Mouse (Mus musculus): ENCODE measurements around the gene Tex35. TPM values are rescaled to one million over a fixed set of nuclear protein-coding genes. Genes with fewer than 3 reads are reported as not detected.

The Tex35 gene
- polyA plus RNA-seq, 1 experiment from 2014 or later = not detected

- no peak for ATAC-seq
- Histone ChIP-seq H3K9me3 (ENCODE audit: control insufficient read depth, low read length) (no peaks in the 10 kb centered on the region), H3K4me3 (ENCODE audit: low read length) (no peak overlapping the region), H3K27me3 (replicated peaks; ENCODE audit: control insufficient read depth, insufficient read depth, low read length) (no peaks in the 10 kb centered on the region), H3K36me3 (ENCODE audit: control insufficient read depth, insufficient read depth, low read length) (no peaks in the 10 kb centered on the region), H3K9ac (ENCODE audit: low read depth, low read length) (no peak overlapping the region), H3K4me1 (ENCODE audit: control insufficient read depth, insufficient read depth, low read length) (peaks cover 3% of the 10 kb centered on the region; the same call in 1 of the 2 replicates), H3K4me2 (ENCODE audit: low read depth, low read length) (no peak overlapping the region), H3K27ac (ENCODE audit: low read length) (no peak overlapping the region)
- 72% methylated on average over 3 of the region's 3 CpGs for WGBS
Measured at GRCm38 (mm10) chr1:157090835-157091234, 17.6 kb downstream of the Tex35 start.

DNA sequence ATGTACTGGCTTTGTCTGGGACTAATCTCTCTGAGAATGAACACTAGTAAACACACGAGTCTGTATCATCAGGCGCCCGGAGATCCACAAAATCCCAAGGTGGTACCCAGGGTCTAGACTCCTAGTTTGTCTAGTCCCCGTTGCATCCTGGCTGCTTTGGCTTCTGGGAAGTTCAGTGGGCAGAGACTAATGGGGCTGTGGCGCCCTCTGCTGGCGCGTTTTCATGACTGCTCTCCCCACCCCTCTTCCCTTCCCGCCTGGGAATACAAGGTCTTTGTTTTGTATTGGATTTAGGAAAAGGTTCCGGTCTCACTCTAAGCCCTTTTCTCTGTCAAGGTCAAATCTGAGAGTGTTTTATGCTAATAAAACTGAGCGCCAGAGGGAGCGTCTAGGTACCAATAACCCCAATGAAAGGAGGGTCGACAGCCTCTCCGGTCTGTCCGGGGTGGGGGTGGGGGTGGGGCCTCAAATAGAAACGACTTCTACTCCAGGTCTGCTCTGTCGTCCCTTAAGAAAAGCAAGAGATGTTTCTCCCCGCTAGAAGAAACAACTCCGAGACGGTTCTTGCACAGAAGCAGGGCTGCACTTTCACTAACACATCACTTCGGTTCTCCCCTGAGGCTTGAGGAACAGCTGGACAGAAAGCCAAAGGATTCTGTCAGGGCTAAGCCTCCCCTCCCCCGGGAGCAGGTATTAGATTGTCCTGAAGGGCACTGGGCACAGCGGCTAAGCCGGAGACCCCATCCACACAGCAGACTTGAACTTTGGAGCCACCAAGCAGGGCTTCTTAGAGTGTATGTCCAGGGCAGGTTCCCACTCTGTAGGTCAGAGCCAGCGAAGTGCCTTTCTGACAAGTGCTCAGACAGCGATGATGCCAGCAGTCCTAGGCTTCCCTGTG lies 22.1 kb downstream of the Tex35 start:
- H3K36me3 ChIP-seq (ENCODE audit: control insufficient read depth, insufficient read depth, low read length) = no peaks in the 10 kb centered on the region
- no peaks in the 10 kb centered on the region for H3K9me3 ChIP-seq (ENCODE audit: control insufficient read depth, low read length)
- WGBS = 8% methylated on average over 25 of the region's 25 CpGs
- H3K4me3 ChIP-seq (ENCODE audit: low read length) = peak overlapping the region; percentile 50
- H3K27ac ChIP-seq (ENCODE audit: low read length) = no peak overlapping the region
- H3K4me2 ChIP-seq (ENCODE audit: low read depth, low read length) = peak overlapping the region; percentile 70
- H3K9ac ChIP-seq (ENCODE audit: low read depth, low read length) = peak overlapping the region; percentile 62
- peaks cover 3% of the 10 kb centered on the region; the same call in 1 of the 2 replicates for H3K4me1 ChIP-seq (ENCODE audit: control insufficient read depth, insufficient read depth, low read length)
- H3K27me3 ChIP-seq (replicated peaks; ENCODE audit: control insufficient read depth, insufficient read depth, low read length) = no peaks in the 10 kb centered on the region
- peak; percentile 73 for ATAC-seq

DNA sequence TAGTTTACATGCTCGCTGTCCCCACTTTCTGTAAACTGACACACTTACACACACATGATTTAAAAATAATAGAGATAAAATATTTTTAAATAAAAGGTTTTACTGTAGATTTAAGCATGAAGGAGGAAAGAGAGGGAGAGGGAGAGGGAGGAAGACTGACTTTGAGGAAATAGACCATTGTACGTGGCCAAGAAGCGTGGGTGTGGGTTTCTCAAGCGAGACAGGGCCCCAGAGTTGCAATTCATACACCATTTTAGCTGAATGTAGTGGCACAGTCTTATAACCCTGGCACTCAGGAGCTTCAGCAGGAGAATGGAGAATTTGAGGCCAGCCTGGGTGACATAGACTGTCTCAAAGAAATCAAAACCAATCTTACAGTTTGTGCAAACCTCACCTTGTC lies 25.5 kb downstream of the Tex35 start:
- Histone ChIP-seq H3K36me3 (ENCODE audit: control insufficient read depth, insufficient read depth, low read length) (no peaks in the 10 kb centered on the region), H3K9ac (ENCODE audit: low read depth, low read length) (no peak overlapping the region), H3K4me3 (ENCODE audit: low read length) (no peak overlapping the region), H3K4me2 (ENCODE audit: low read depth, low read length) (no peak overlapping the region), H3K27me3 (replicated peaks; ENCODE audit: control insufficient read depth, insufficient read depth, low read length) (no peaks in the 10 kb centered on the region), H3K9me3 (ENCODE audit: control insufficient read depth, low read length) (no peaks in the 10 kb centered on the region), H3K4me1 (ENCODE audit: control insufficient read depth, insufficient read depth, low read length) (peaks cover 11% of the 10 kb centered on the region; the same call in 1 of the 2 replicates), H3K27ac (ENCODE audit: low read length) (no peak overlapping the region)
- no peak for ATAC-seq
- 80% methylated on average over 4 of the region's 4 CpGs for WGBS

GRCm38 (mm10) chr1:157081999-157082398 lies 26.5 kb downstream of the Tex35 start:
- Histone ChIP-seq H3K9ac (ENCODE audit: low read depth, low read length) (no peak overlapping the region), H3K36me3 (ENCODE audit: control insufficient read depth, insufficient read depth, low read length) (no peaks in the 10 kb centered on the region), H3K27me3 (replicated peaks; ENCODE audit: control insufficient read depth, insufficient read depth, low read length) (no peaks in the 10 kb centered on the region), H3K27ac (ENCODE audit: low read length) (no peak overlapping the region), H3K9me3 (ENCODE audit: control insufficient read depth, low read length) (no peaks in the 10 kb centered on the region), H3K4me3 (ENCODE audit: low read length) (no peak overlapping the region), H3K4me1 (ENCODE audit: control insufficient read depth, insufficient read depth, low read length) (peaks cover 16% of the 10 kb centered on the region; the same call in 1 of the 2 replicates), H3K4me2 (ENCODE audit: low read depth, low read length) (no peak overlapping the region)
- no peak for ATAC-seq
- 66% methylated on average over 8 of the region's 8 CpGs for WGBS

GRCm38 (mm10) chr1:157081076-157081804 lies 27.2 kb downstream of the Tex35 start:
- Histone ChIP-seq H3K4me1 (ENCODE audit: control insufficient read depth, insufficient read depth, low read length) (peaks cover 20% of the 10 kb centered on the region; the same call in 1 of the 2 replicates), H3K9me3 (ENCODE audit: control insufficient read depth, low read length) (no peaks in the 10 kb centered on the region), H3K36me3 (ENCODE audit: control insufficient read depth, insufficient read depth, low read length) (no peaks in the 10 kb centered on the region), H3K27ac (ENCODE audit: low read length) (no peak overlapping the region), H3K4me2 (ENCODE audit: low read depth, low read length) (no peak overlapping the region), H3K27me3 (replicated peaks; ENCODE audit: control insufficient read depth, insufficient read depth, low read length) (no peaks in the 10 kb centered on the region), H3K9ac (ENCODE audit: low read depth, low read length) (no peak overlapping the region), H3K4me3 (ENCODE audit: low read length) (no peak overlapping the region)
- ATAC-seq = no peak
- 57% methylated on average over 15 of the region's 15 CpGs for WGBS

GRCm38 (mm10) chr1:157080071-157080470 lies 28.4 kb downstream of the Tex35 start:
- H3K27me3 ChIP-seq (replicated peaks; ENCODE audit: control insufficient read depth, insufficient read depth, low read length) = no peaks in the 10 kb centered on the region
- no peak overlapping the region for H3K4me2 ChIP-seq (ENCODE audit: low read depth, low read length)
- H3K9ac ChIP-seq (ENCODE audit: low read depth, low read length) = no peak overlapping the region
- WGBS = 66% methylated on average over 7 of the region's 7 CpGs
- no peak overlapping the region for H3K4me3 ChIP-seq (ENCODE audit: low read length)
- peaks cover 17% of the 10 kb centered on the region; the same call in 1 of the 2 replicates for H3K4me1 ChIP-seq (ENCODE audit: control insufficient read depth, insufficient read depth, low read length)
- no peaks in the 10 kb centered on the region for H3K9me3 ChIP-seq (ENCODE audit: control insufficient read depth, low read length)
- H3K36me3 ChIP-seq (ENCODE audit: control insufficient read depth, insufficient read depth, low read length) = no peaks in the 10 kb centered on the region
- no peak overlapping the region for H3K27ac ChIP-seq (ENCODE audit: low read length)
- no peak for ATAC-seq

- no peaks in the 10 kb centered on the region for H3K9me3 ChIP-seq (ENCODE audit: control insufficient read depth, low read length)
- peak overlapping the region; percentile 6 for H3K4me2 ChIP-seq (ENCODE audit: low read depth, low read length)
- no peak overlapping the region for H3K9ac ChIP-seq (ENCODE audit: low read depth, low read length)
- peak; percentile 57 for ATAC-seq
- peaks cover 17% of the 10 kb centered on the region; the same call in 1 of the 2 replicates for H3K4me1 ChIP-seq (ENCODE audit: control insufficient read depth, insufficient read depth, low read length)
- H3K4me3 ChIP-seq (ENCODE audit: low read length) = no peak overlapping the region
- 37% methylated on average over 11 of the region's 11 CpGs for WGBS
- no peaks in the 10 kb centered on the region for H3K27me3 ChIP-seq (replicated peaks; ENCODE audit: control insufficient read depth, insufficient read depth, low read length)
- H3K36me3 ChIP-seq (ENCODE audit: control insufficient read depth, insufficient read depth, low read length) = no peaks in the 10 kb centered on the region
- H3K27ac ChIP-seq (ENCODE audit: low read length) = no peak overlapping the region
Measured at GRCm38 (mm10) chr1:157079384-157080025, 29.0 kb downstream of the Tex35 start.

GRCm38 (mm10) chr1:157076781-157077705 lies 31.4 kb downstream of the Tex35 start:
- ATAC-seq = peak; percentile 12; the same call in 1 of the 2 replicates
- H3K4me2 ChIP-seq (ENCODE audit: low read depth, low read length) = peak overlapping the region; percentile 22; the same call in 1 of the 2 replicates
- WGBS = 57% methylated on average over 43 of the region's 43 CpGs
- H3K9me3 ChIP-seq (ENCODE audit: control insufficient read depth, low read length) = no peaks in the 10 kb centered on the region
- H3K4me1 ChIP-seq (ENCODE audit: control insufficient read depth, insufficient read depth, low read length) = peaks cover 17% of the 10 kb centered on the region; the same call in 1 of the 2 replicates
- no peaks in the 10 kb centered on the region for H3K36me3 ChIP-seq (ENCODE audit: control insufficient read depth, insufficient read depth, low read length)
- H3K27ac ChIP-seq (ENCODE audit: low read length) = no peak overlapping the region
- no peak overlapping the region for H3K4me3 ChIP-seq (ENCODE audit: low read length)
- no peaks in the 10 kb centered on the region for H3K27me3 ChIP-seq (replicated peaks; ENCODE audit: control insufficient read depth, insufficient read depth, low read length)
- H3K9ac ChIP-seq (ENCODE audit: low read depth, low read length) = no peak overlapping the region
